Mouse (Mus musculus) heart, embryonic 14.5 days (tissue): Measurements from ENCODE around the gene Hpcal1. TPM values are rescaled to one million over a fixed set of nuclear protein-coding genes. Genes with fewer than 3 reads are reported as not detected.
"Not testable (repeated sequence)": the region's sequence is repeated elsewhere in the genome, so short reads cannot be mapped to it uniquely, and the experiment has no call there.

ENCODE experiments used
- ATAC-seq: fragments of 200-750 bp; cut with Nextera tagmentation; 2 replicates; pipeline ENCODE4 v1.8.0; 2017; ENCODE audit warnings: low read depth, moderate TSS enrichment; ENCODE audit not compliant: insufficient number of reproducible peaks, insufficient read depth, low FRiP score
- H3K27ac ChIP-seq, 2 experiments: fragments of 200-500 bp in 1 of 2; fragments of 300-500 bp in 1 of 2; sonication (generic) in 1 of 2; replicated peaks in 1 of 2; 2 replicates each; pipeline ENCODE4 v1.5.1; 2012 to 2014; ENCODE audit warnings: low read depth in 2 of 2, low read length in 2 of 2, control low read depth in 1 of 2, mild to moderate bottlenecking in 1 of 2, mixed read lengths in 1 of 2; ENCODE audit not compliant: control insufficient read depth in 1 of 2, insufficient read depth in 1 of 2
- H3K27me3 ChIP-seq: fragments of 300-500 bp; sonication (generic); 2 replicates; pipeline ENCODE4 v1.6.1; 2014; ENCODE audit warnings: mild to moderate bottlenecking, low read length, control low read depth; ENCODE audit not compliant: control insufficient read depth, insufficient read depth
- H3K36me3 ChIP-seq: fragments of 300-500 bp; sonication (generic); 2 replicates; pipeline ENCODE4 v1.6.1; 2014; ENCODE audit warnings: mild to moderate bottlenecking, control low read depth, low read length, mixed read lengths; ENCODE audit not compliant: control insufficient read depth, insufficient read depth
- H3K4me1 ChIP-seq, 2 experiments: fragments of 200-500 bp in 1 of 2; fragments of 300-500 bp in 1 of 2; sonication (generic) in 1 of 2; 2 replicates each; pipeline ENCODE4 v1.6.1; 2012 to 2014; ENCODE audit warnings: low read length in 2 of 2, control low read depth in 1 of 2, mixed read lengths in 1 of 2; ENCODE audit not compliant: control insufficient read depth in 2 of 2, insufficient read depth in 2 of 2
- H3K4me2 ChIP-seq: fragments of 300-500 bp; sonication (generic); 2 replicates; pipeline ENCODE4 v1.6.1; 2014; ENCODE audit warnings: mild to moderate bottlenecking, low read length
- H3K4me3 ChIP-seq, 2 experiments: fragments of 200-500 bp in 1 of 2; fragments of 300-500 bp in 1 of 2; sonication (generic) in 1 of 2; 2 replicates each; pipeline ENCODE4 v1.5.1; 2012 to 2014; ENCODE audit warnings: low read length in 2 of 2, mild to moderate bottlenecking in 2 of 2, control low read depth in 1 of 2, low read depth in 1 of 2, moderate library complexity in 1 of 2; ENCODE audit not compliant: control insufficient read depth in 1 of 2, insufficient read depth in 1 of 2
- H3K9ac ChIP-seq: fragments of 300-500 bp; sonication (generic); 2 replicates; pipeline ENCODE4 v1.6.1; 2014; ENCODE audit warnings: mild to moderate bottlenecking, low read length
- H3K9me3 ChIP-seq: fragments of 300-500 bp; sonication (generic); 2 replicates; pipeline ENCODE4 v1.6.1; 2016; ENCODE audit warnings: low read length, control low read depth; ENCODE audit not compliant: control insufficient read depth
- WGBS: fragments of 180-500 bp; shearing (Covaris S2); extraction: QIAGEN DNeasy Blood & Tissue Kit; methylation state at CpG from one replicate; pipeline ENCODE4 v1.1.7; 2014; 5-methylcytosine and 5-hydroxymethylcytosine counted together
- polyA plus RNA-seq: library from polyadenylated mRNA; unstranded; fragments of >200 nt; fragmentation: Nextera tagmentation; extraction: Ambion mirVana; gene quantifications from 2 replicates; pipeline ENCODE4 v1.2.1, GENCODE M21; 2014

The Hpcal1 gene
- polyA plus RNA-seq, 1 experiment from 2014 or later: 22.5 TPM

GRCm38 (mm10) chr12:17754771-17755170 lies 64.1 kb downstream of the Hpcal1 start:
- Histone ChIP-seq H3K27ac (no peak overlapping the region), H3K9ac (no peak overlapping the region), H3K4me1 (peaks cover 12% of the 10 kb centered on the region in 2 experiments), H3K27me3 (no peaks in the 10 kb centered on the region; the same call in 1 of the 2 replicates), H3K36me3 (no peaks in the 10 kb centered on the region), H3K4me3 (no peak overlapping the region), H3K9me3 (no peaks in the 10 kb centered on the region), H3K4me2 (no peak overlapping the region)
- no peak for ATAC-seq
- 93% methylated on average over 1 of the region's 1 CpGs for WGBS

DNA sequence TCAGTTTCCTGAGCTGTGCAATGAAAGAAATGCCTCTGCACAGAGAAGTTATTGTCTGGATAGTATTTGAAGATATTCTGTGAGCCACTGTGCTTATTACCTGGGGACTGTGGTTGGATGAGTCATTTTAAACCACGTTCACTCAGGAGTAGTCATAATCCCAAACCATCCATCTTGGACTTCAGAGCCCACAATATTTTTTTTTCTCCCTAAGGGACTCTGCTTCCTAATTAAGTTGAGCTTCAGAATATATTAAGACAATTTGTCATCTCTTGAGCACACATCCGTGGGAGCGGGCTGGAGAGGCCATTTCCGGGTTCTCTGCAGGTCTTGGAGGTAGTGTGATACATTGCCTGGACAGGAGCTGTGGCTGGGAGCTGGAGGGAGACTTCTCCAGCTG lies 66.2 kb downstream of the Hpcal1 start:
- Histone ChIP-seq H3K9ac (no peak overlapping the region), H3K4me2 (no peak overlapping the region), H3K36me3 (no peaks in the 10 kb centered on the region), H3K9me3 (no peaks in the 10 kb centered on the region), H3K27ac (no peak overlapping the region), H3K27me3 (no peaks in the 10 kb centered on the region; the same call in 1 of the 2 replicates), H3K4me3 (no peak overlapping the region), H3K4me1 (no peaks in the 10 kb centered on the region; a peak in 1 of 4 replicates)
- no peak for ATAC-seq
- 90% methylated on average over 4 of the region's 4 CpGs for WGBS

DNA sequence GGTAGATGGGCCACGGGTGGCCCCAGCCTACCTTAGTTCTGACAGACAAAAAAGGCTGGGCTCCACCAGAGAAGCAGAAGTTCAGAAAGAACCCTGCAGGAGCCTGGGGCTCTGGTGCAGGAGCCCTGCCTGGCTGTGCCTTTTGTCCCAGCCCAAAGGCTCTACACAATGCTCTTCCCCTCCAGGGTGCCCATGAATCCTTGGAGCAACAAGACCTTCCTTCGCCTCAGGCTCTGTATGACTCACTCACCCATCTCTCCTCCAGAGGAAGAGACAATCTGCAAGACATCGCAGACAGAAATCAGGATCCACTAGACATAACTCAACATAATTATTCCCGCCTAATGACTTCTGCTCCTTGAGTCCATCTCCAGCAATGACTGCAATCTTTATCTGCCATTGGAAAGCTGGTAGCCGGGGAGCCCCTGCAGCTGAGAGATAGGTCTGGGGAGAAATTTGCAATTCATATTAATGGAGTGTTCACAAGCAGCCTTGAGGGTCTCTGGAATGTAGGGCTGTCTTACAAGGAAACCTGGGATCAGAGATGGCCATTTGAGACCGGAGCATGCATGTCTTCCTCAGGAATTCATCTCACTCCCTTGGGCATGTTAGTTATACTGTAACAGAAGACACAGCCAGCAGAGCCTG lies 71.8 kb downstream of the Hpcal1 start:
- Histone ChIP-seq H3K27me3 (no peaks in the 10 kb centered on the region), H3K9me3 (no peaks in the 10 kb centered on the region), H3K9ac (no peak overlapping the region), H3K4me1 (peaks cover 0 to 2% of the 10 kb centered on the region in 2 experiments; a peak in 1 of 4 replicates), H3K36me3 (no peaks in the 10 kb centered on the region), H3K27ac (no peak overlapping the region), H3K4me2 (no peak overlapping the region), H3K4me3 (no peak overlapping the region)
- ATAC-seq: no peak
- WGBS: 73% methylated on average over 6 of the region's 6 CpGs

DNA sequence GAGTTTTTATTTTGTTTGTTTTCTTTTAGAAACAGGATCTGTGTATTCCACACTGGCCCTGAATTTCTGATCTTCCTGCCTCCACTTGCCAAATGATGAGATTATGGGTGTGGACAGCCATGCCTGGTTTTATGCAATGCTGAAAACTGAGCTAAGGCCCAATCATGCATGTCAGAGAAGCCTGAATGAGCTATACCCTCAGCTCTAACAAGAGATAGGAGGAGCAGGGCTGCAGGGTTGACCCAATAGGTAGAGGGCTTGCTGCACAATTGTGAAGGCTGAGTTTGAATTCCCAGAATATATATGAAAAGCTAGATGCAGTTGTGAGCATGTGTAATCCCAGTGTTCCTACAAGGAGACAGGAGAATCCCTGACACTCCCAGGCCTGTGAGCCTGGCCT lies 72.4 kb downstream of the Hpcal1 start:
- no peak overlapping the region for H3K9ac ChIP-seq
- H3K4me1 ChIP-seq: peaks cover 0 to 2% of the 10 kb centered on the region in 2 experiments; a peak in 1 of 4 replicates
- no peak overlapping the region for H3K4me2 ChIP-seq
- ATAC-seq: no peak
- no peak overlapping the region for H3K27ac ChIP-seq
- no peaks in the 10 kb centered on the region for H3K36me3 ChIP-seq
- no peaks in the 10 kb centered on the region for H3K27me3 ChIP-seq
- no peak overlapping the region for H3K4me3 ChIP-seq
- H3K9me3 ChIP-seq: no peaks in the 10 kb centered on the region

DNA sequence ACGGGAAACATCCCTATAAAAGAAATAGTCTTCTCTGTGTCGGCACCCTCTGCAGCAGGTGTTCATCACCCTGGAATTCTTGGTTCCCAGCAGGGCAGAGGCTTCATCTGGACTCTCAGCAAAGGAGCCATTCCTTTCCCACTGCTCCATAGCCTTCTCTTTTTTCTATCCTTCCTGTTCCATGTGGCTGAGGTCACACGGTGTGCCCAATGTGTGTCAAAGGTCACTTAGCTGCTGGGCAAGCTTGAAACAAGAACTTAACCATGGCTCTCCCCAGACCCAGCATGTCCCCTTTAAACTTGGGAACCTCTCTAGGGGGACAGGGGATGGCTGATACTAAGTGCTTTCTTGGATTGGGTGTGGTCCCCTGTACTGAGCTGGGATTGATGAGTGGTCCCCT lies 73.3 kb downstream of the Hpcal1 start:
- WGBS: 79% methylated on average over 3 of the region's 3 CpGs
- Histone ChIP-seq H3K36me3 (no peaks in the 10 kb centered on the region), H3K4me3 (no peak overlapping the region), H3K27ac (no peak overlapping the region), H3K9me3 (no peaks in the 10 kb centered on the region), H3K4me1 (peaks cover 5 to 6% of the 10 kb centered on the region in 2 experiments), H3K4me2 (no peak overlapping the region), H3K27me3 (no peaks in the 10 kb centered on the region), H3K9ac (no peak overlapping the region)
- no peak for ATAC-seq

DNA sequence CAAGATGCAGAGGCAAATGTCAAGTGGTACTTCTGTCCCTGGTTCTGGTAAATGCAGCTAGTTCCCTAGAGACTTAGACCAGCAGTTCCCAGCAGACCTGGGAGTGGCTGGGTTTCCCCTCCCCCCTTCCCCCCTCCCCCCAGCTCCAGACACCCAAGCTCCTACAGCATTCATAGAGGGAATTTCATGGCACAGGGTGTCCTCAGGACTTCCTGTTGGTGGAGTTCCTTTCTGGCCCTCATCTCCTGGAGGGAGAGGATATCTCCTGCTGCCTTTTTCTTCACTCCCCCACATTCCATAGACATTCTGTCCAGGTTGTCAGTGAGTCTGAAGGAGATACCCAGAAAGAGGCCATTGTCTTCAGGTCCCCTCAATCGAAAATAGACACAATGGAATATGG lies 76.9 kb downstream of the Hpcal1 start:
- not testable (repeated sequence) for H3K4me3 ChIP-seq, H3K36me3 ChIP-seq, H3K9me3 ChIP-seq, H3K4me2 ChIP-seq, ATAC-seq, H3K27ac ChIP-seq, H3K9ac ChIP-seq
- peaks cover 13% of the 10 kb centered on the region for H3K27me3 ChIP-seq
- WGBS: 75% methylated on average over 1 of the region's 1 CpGs
- peaks cover 15 to 25% of the 10 kb centered on the region in 2 experiments for H3K4me1 ChIP-seq

- Histone ChIP-seq H3K27me3 (peaks cover 13% of the 10 kb centered on the region), H3K4me3 (no peak overlapping the region), H3K9ac (no peak overlapping the region), H3K9me3 (no peaks in the 10 kb centered on the region), H3K36me3 (no peaks in the 10 kb centered on the region), H3K27ac (peak overlapping the region; percentile 31 to 75; a peak in 3 of 4 replicates), H3K4me2 (peak overlapping the region; percentile 21), H3K4me1 (peaks cover 15 to 25% of the 10 kb centered on the region in 2 experiments)
- 5% methylated on average over 2 of the region's 2 CpGs for whole genome bisulfite sequencing
- ATAC-seq: peak; percentile 90
These were observed 79.0 kb downstream of the Hpcal1 start for GRCm38 (mm10) chr12:17769476-17770172.
